Mouse (Mus musculus): ENCODE results near the gene Bcl11a.

Bcl11a gene

DNA sequence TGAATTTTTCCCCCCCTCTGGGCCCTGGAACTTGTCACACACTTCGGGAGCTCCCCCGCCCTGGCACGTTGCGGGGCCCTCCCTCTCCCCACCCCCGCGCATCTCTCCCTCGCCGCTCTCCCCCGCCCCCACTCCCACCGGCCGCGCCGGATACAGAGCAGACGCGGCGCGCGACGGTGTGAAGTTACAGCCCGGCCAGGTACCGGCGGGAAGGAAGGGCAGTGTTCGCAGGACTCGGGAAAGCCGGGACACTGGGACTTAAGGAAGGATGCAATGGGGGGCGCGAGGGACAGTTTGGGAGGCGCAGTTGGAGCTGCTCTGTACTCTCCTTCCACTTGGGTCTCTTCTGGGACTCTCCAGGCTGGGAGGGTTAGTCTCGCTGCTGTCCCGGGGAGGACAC is 2.7 kb downstream of the Bcl11a start:
- DNase-seq: peak; percentile 10 to 42

DNA sequence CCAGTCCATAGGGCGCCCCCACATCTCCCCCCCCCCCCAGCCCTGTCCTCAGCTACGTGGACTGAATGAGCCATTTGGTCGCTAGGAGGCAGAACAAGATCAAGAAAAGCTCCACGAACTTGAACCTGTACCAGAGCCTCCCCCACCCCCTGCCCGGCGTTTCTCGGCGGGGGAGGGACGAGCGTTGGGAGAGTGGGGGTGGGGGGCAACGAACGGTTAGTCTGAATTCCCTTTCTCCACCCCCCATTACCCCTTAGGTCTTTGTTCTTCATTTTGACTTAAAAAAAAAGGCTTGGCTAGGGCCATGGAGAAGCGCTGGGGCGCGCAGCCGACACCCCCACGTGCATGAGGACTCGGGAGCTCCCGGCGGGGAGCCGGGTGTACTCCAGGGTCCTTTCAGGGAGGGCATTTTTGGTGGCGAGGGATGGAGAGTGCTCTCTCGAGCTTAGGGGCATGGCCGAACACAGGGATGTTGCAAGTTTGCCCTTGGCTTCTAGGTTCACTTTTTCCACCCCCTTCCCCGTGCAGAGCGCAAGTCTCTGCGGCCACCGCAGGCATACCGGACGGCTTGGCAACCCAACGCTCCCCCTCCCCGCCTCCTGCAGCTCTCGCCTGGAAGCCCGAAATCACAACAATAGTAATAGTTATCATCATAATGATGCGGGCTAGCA is 3.3 kb downstream of the Bcl11a start:
- peak; percentile 41 to 42 for DNase-seq

DNA sequence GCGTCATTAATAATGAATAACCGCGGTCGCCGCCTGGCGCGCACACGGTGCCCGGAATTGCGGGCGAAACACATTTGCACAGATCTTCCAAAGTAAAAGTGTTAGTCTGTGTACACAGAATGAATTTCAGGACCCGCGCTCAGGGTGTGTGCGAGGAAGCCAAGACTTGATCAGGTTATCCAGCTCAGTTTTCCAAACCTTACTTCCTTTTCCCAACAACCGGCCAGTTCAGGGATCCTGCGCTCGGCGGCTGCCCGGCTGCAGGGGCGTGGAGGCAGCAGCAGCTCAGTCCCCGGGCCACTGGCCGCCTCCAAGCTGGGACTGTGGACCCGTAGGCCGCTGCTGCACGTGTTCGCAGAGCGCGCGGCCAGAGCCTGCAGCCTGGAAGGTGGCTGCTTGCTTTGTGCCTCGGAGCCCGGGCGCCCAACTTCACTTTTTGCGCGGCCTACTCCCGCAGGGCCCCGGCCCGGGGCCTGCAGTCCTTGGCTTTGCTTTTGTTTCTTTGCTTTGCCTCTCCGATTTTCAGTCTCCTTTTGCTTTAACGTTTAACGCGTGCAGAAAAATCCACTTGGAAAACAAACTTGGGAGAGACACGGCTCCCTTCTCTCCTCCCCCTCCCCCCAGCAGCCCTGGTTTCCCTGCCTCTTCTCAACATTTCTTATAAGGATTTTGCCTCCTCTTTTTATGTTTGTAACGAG is 4.0 kb downstream of the Bcl11a start:
- DNase-seq: peak; percentile 27 to 53

DNA sequence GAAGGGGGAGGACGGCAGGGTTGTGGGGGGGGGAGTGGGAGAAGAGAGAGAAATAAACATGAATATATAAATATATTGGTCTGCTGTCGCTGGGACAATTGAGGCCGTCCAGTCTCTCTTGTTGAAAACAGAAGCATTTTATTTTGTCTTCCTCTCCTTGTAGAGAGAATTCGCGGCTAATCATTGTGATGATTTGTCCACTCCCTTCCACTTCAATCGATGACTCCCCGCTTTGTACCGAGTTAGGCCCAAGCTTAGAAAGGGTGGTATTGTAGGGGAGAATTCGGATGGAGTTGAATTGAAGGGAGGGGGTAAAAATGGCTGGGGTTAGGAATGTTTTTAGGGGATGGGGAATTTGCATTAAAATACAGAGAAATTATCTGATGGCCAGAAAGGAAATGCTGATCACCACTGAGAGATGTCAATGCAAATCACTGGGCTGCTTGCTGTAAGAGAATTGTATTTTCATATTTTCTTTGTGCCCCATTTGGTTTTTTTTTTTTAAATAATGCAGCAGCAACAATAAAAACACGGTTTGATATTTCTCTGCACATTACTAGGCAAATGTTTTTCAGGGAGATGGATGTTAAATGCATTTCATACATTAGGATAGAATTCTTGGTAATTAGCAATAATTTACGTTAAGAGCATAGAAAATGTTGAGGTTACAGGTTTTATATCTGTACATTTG is 4.7 kb downstream of the Bcl11a start:
- no peak for DNase-seq

DNA sequence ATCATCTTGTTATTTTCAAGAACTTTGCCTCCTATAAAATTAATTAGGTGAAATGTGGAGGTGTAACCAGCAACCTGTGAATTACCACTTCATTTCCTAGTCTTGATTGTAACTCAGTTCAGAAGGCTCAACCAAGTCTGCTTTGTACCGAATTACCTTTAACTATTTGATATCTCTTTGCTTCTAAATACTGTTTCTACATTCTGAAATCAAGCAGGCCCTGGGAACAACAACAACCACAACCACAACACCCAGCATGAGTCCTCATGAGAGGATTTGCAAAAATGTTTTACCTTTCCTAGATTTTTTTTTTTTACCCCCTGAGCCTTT is 5.2 kb downstream of the Bcl11a start:
- no peak for DNase-seq

DNA sequence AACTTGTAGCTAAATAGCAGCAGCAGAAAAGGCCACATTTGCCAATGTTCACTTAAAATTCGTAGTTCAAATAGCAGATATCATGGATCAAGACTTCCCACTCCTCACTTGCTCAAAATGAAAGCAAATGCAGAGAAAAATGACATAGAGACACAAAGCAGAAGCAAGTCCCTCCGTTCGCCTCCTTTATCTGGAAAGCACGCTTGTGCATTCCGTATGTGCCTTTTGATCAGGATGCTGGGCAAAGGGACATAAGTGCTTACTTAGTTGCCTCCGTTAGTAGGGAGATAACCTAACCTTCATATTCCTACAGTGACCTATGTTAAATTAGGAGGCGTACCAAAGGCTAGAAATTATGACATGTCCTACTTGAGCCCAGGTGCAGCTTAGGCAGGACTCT is 5.6 kb downstream of the Bcl11a start:
- no peak for DNase-seq

DNA sequence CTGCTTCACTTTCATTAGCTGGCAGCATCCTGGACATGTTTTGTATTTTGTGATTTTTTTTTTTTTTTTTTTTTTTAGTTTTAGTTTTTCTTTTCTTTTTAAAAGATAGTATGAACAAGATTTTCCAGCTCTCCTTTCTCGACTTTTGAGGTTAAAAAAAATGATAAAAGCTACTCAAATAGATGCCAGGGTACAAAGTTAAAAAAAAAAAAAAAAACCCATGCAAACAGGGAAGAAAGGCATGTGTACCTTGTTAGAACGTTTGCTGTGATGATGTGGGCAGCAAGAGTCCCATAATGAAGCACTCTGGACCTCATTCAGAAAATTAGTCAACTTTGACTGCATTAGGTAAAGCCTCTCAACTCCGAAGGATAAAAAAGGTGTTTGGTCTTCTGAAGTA is 6.2 kb downstream of the Bcl11a start:
- no peak for DNase-seq

DNA sequence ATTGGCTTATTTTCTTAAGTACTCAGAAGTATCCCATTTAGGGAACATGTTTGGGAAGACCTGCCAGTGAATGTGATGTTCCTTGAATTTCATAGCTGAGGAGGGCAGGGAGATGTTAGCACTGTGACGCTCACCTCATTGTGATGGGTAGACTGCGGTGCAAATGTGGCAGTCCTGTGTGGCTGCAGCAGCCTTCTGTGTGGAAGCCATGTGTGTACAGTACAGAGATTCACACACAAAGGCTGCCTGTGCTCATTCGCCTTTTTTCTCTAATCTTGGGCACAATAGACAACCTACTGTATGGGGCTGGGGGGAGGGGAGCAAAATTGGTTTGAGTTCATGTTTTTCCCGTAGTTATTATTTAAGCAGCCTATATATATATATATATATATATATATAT is 6.7 kb downstream of the Bcl11a start:
- no peak for DNase-seq

DNA sequence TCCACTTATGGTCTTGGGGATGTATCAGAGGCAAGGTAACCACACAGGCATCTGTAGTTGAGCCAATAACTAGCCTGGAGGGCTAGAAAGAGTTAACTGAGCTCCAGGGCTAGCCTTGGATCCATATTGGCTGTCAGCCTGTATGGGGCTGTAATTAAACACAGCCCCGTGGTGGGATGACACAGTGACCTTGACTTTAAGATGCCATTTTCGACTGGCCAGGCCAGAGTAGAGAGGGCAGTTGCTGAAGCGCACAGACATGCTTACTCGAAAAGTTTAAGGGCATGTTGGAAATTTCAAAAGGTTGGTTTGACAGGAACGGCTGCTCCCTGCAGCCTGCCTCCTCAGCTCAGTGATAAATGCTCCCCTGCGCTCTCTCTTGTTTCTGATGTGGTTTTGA is 8.1 kb downstream of the Bcl11a start:
- no peak for DNase-seq

DNA sequence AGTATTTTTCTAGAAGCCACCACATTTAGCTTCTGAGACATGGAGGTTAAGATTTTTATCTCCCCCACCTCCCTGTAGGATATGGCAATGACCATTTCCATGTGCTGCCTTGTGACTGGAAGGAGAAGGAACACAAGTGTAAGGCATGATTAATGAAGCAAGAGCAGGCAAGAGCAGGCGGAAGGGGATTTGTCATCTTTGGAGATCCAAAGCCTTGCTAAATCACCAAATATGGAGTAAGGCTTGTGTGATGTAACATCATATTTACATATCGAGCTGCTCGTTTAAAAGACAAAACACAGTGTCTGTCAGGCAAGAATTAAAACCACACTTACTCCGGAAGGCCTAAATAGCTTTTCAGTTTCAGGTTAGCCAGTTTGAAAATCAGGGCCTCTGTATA is 9.2 kb downstream of the Bcl11a start:
- DNase-seq: no peak

DNA sequence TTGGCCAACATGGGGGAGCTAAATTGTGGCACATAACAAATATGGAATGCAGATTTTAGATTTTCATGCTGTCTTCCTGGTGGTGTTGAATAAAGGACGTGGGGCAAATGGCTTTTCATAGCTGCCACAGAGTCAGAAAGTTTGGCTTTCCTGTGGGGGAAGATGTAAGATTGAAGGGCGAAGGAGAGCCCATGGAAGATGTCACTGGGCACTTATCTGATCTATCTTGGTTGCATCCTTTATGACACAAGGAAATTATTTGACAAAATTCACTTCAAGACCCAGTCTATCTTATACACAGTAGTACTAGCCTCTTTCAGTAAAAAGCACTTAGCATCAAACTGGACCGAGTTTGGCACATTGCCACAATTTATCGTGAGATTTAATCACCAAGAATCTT is 12.6 kb downstream of the Bcl11a start:
- no peak for DNase-seq

DNA sequence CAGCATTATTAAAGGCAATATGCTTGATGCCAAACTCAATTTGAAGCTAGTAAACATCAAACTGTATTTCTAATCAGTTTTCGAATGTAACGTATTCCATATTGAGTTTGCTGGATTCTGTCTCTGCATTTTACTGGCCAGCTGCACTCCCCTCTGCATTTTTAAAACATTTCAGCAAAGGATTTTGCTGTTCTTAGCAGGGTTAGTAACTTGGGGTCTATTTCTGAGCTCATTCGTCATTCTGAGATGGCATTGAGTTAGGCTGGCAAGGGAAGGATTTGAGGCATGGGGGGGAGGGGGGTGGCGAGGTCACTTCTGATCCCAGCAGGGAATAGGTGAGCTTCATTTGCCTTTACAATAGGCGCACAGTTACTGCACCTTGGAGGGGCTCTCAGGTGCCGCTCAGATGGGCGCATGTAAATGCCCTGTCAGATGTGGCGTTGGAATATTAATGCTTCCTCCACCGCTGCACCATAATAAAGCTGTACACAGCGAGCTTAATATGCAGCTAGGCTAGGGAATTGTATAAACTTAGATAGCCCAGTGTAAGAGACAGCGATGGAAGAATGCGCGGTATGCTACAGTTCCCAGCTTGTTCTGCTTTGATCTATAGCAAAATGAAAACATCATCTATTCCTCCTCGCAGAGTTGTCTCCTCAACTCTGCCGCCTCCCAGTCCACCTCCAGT is 13.7 kb downstream of the Bcl11a start:
- DNase-seq: no peak

DNA sequence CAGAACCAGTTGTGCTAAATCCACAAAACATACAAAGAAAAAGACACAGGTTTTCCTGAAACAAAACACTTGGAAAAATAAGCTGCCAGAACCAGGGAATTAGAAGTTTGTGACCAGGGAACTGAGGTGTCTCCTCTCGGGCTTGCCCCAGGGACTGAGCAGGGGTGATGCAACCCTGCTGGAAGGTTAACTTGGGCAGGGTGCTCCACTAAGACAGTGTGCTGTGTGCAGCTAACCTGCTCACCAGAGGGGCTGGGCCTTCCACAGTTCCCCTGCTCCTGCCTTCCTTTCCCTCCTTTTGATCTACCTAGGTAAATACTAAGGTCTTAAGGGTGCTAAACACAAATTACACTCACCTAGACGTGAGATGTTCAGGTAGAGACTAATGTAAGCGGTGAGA is 14.8 kb downstream of the Bcl11a start:
- no peak for DNase-seq

DNA sequence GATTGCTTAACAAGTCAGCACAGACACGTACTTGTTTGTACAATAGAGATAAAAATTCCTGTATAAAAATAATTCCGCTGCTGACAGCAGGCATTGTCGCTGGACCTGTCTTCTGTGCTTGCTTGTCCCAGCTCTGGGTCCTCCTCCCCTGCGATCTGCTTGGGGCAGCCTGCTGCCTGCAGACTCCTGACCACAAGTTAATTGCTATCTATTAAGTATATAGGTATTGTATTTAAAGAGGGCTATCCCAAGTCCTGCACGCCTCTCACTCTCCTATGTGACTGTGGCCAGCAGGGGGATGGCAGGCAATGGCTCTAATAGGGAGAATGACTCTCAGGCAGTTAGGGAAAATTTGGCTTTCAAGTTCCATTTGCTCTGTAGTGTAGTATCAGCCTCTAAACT is 16.2 kb downstream of the Bcl11a start:
- DNase-seq: no peak

DNA sequence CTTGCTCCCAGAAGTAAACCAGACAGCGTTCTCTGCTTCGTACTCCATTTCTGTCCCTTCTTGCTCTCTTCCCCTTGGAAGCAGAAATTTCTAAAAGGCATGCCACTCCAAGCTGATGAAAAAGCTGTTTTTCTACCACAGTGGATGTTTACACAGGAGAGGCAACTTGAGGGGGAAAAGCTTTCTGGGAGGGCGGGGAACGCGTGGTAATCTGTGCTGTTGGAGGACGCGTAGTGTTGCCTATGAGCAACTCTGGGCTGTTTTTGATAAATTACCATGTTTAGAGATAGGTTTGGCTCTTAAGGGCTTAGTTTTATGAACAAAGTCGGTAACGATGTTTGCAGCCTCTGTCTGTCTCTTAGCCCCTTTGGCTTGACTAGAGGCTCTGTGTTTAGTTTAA is 17.4 kb downstream of the Bcl11a start:
- no peak for DNase-seq

DNA sequence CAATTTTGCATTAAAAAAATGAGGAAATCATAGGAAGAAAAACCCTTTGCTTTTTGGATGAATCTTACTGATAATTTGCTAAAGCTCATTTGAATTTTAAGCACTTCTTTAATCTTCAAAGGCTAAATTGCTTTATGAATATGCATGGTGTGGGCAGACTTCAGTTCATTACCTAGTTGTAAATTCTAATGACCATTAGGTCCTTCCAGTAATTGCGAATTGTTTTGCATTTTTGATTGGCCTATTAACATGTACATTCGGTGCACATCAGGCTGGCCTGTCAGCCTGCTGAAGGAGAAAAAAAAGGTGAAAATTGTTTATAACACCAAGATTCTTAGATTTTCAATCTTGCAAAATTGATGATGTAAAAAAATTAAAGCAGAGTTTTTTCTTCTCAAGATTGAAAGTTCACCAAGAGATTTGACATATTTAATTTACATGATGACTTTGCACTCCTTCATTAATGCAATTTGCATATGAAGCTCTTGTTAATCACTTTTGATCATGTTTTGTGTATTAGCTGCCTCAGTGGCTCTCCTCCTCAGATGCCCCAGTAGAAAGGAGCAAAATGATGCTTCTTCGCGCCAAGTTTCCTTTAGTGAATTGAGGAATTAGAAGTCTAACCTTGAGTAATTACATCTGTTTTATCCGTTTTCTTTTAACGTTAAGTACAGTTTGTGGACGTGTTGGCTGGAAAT is 17.9 kb downstream of the Bcl11a start:
- DNase-seq: no peak

DNA sequence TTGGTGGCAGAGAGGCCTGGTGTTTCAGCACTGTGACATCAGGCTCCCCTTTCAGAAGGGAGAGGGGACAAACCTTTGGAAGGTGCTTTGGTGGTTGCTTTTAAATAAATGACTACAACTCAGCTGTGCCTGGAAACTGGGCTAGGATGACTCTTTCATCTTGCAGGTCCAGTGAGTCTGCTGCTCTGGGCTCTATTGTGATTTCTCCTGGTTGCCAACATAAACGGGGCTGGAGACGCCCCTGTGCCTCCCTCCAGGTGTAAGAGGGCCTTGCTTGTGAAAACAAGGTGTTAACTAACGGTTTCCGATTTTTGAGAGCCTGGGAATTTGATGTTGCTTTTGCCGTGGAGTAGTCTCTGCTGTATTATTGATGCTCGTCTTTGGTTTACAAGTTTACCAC is 18.6 kb downstream of the Bcl11a start:
- no peak for DNase-seq

DNA sequence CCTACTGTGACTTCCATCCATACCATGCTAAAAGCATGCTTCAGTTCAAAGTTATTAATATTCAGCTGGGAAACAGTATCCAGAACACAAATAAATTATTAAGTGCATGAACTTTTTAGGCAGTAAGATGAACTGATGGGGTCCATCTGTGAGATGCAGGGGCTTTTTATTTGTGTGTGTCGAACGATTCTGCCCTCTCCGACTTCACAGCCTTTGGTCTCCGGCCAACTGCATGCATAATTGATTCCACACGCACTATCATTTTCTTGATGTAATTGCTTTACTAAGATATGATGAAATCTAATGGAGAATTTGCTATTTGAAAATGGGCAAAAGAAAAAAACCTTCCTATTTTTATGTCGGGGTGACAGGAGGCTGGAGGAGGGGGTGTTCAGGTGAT is 19.2 kb downstream of the Bcl11a start:
- DNase-seq: no peak

DNA sequence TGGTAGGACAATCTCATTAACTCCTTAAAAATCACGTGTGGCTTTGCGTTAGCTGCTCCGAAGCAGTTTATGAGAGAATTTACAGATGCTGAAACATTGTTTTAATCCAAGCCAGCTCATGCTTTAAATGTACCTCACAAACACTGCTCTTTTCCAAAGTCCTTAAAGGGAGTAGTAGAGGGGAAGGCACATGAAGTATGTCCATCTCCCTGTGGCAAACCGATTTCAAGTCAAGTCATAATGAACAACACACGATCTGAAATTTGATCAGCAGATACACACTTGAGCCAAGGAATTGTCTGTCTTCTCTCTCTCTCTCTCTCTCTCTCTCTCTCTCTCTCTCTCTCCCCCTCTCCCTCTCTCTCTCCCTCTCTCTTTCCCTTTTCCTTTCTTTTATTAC is 20.2 kb downstream of the Bcl11a start:
- DNase-seq: no peak

DNA sequence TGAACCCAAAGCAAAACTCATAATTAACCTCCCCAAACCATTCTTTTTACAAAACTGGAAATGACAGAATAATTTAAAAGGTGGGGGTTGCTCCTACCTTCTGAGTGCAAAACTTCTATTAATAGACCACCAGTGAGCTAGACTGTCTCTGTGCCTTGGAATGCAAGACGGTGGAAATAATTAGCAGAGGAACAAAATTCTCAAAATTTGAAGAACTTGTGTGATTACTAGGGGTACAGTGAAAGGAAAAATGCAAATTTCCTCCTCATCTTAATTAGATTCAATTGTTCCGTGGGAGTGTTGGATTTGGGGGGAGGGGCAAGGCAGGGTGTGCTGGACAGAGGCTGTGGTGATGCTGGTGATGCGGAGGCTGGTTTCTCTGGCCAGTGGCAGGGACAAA is 20.8 kb downstream of the Bcl11a start:
- DNase-seq: no peak

DNA sequence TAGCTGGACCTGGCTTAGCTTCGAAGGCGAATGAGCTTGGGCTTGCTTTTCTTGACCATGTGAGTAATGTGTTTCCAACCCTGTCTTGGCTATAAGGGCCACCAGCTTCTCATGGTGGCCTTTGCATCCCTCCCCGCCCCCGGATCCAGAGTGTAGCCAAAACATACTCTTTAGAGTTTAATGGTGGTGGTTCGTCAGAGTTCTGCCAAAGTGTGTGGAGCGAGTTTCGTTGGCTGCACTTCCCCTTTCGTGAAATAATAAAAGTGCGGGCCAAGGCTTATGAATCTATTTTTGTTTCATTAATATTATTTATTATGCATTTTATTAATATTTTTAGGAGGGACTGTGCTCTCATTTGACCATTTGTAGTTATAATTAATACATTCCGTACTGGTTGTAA is 21.4 kb downstream of the Bcl11a start:
- DNase-seq: no peak

DNA sequence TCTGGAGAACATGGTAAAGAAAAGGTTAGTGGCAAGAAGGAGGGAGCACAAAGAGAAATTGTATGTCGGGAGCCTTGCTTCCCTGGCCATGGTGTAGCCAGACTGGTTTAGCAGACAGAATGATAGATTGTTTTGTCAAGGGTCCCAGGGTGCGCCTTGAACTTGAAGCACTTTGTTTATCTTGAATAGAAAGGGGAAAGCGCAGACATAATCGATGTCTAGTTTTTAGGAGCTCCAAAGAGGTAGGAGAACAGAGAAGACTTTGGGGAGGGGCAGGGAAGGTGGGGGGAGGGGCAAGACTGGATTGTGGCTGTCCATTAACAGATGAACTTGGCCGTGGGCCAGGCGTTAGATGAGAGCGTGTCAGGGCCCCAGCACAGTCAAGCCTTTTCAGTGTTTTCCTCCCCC is 22.0 kb downstream of the Bcl11a start:
- peak; percentile 48 to 50 for DNase-seq

DNA sequence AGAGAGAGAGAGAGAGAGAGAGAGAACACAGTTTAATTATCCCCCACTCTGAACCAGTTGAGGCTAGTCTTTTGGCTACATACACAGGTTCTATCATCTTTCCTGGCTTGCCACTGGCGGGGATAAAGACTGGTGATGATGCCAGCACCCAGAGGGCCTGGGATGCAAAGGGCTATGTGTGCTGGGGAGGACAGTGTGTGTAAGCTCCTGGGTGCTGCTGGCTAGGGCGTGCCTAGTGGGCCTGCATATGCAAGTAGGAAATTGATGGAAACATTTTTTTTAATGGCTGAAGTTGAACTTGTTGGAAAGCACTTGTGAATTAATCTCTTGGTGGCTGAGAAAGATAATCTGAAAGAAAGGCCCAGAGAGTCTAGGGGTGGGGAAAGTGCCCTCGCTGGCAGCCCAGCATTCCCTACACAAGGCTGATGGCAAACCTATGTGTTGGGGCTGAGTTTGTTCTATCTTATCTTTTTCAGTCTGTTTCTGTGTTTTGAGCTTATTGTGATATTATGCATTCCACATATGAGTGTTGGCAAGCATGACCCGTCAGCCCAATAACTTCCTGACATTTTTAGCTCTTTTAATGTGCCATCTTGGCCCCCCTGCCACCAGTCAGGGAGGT is 22.7 kb downstream of the Bcl11a start:
- no peak for DNase-seq
